Comparison of ENCODE assay signal across 15 mouse cellular contexts in genomic region chr3:101875258-101875920, GRCm38 (mm10). TPM values are rescaled to one million over a fixed set of nuclear protein-coding genes. Genes with fewer than 3 reads are reported as not detected.
A peak's percentile ranks its signal among the peaks of the same experiment; 100 is the strongest.
DNase-seq lines count a peak whose midpoint lies in the region; ATAC-seq and TF ChIP-seq lines count a peak whose summit lies in the region.
"Had no signal": no experiment of that assay in that cellular context is flagged by ENCODE, and none has a peak within 500 bp of the region (broad histone marks: within the 10 kb centered on the region; RNA-seq: fewer than 3 reads in every experiment).

No protein-coding gene starts in this region.

- ATAC-seq in intestine, embryonic 15.5 days: no peak
- ATAC-seq in intestine, postnatal 0 days: no peak
- ATAC-seq in midbrain, embryonic 12.5 days (ENCODE audit: low FRiP score, low read depth): no peak
- no peak for ATAC-seq in heart, embryonic 15.5 days (replicated peaks; ENCODE audit: insufficient number of reproducible peaks, insufficient read depth, low FRiP score, low read depth)
- ATAC-seq in neural tube, embryonic 12.5 days (ENCODE audit: low FRiP score, low read depth): 0 out of 2 replicates have a peak, but pooled peaks have one; percentile 23
- ATAC-seq: Patski had no signal

- no peaks in the 10 kb centered on the region for H3K27me3 ChIP-seq in intestine, embryonic 15.5 days (replicated peaks)
- no peaks in the 10 kb centered on the region for H3K27me3 ChIP-seq in intestine, postnatal 0 days (replicated peaks; ENCODE audit: control insufficient read depth, insufficient read depth, low read length)
- peaks cover 5% of the 10 kb centered on the region; the same call in 1 of the 2 replicates for H3K27me3 ChIP-seq in midbrain, embryonic 12.5 days
- H3K27me3 ChIP-seq in midbrain, embryonic 10.5 days (ENCODE audit: low read depth, poor library complexity, severe bottlenecking): peaks cover 23% of the 10 kb centered on the region
- no peaks in the 10 kb centered on the region for H3K27me3 ChIP-seq in heart, embryonic 15.5 days
- no peaks in the 10 kb centered on the region for H3K27me3 ChIP-seq in neural tube, embryonic 12.5 days (replicated peaks)
- H3K27me3 ChIP-seq: Patski had no signal

- no peak overlapping the region for H3K9ac ChIP-seq in intestine, embryonic 15.5 days
- H3K9ac ChIP-seq in intestine, postnatal 0 days (ENCODE audit: low read depth, low read length): no peak overlapping the region
- H3K9ac ChIP-seq in midbrain, embryonic 12.5 days (replicated peaks): no peak overlapping the region
- H3K9ac ChIP-seq in heart, embryonic 15.5 days: no peak overlapping the region
- no peak overlapping the region for H3K9ac ChIP-seq in neural tube, embryonic 12.5 days

- no peaks in the 10 kb centered on the region for H3K9me3 ChIP-seq in intestine, embryonic 15.5 days
- no peaks in the 10 kb centered on the region for H3K9me3 ChIP-seq in intestine, postnatal 0 days (ENCODE audit: control insufficient read depth)
- H3K9me3 ChIP-seq in midbrain, embryonic 12.5 days: no peaks in the 10 kb centered on the region
- no peaks in the 10 kb centered on the region for H3K9me3 ChIP-seq in midbrain, embryonic 10.5 days (replicated peaks)
- H3K9me3 ChIP-seq in heart, embryonic 15.5 days (replicated peaks): no peaks in the 10 kb centered on the region
- H3K9me3 ChIP-seq in neural tube, embryonic 12.5 days: no peaks in the 10 kb centered on the region

- no peak overlapping the region for H3K4me2 ChIP-seq in intestine, embryonic 15.5 days (replicated peaks)
- no peak overlapping the region for H3K4me2 ChIP-seq in intestine, postnatal 0 days (replicated peaks; ENCODE audit: low read depth)
- H3K4me2 ChIP-seq in midbrain, embryonic 12.5 days (replicated peaks): no peak overlapping the region
- H3K4me2 ChIP-seq in heart, embryonic 15.5 days: no peak overlapping the region
- no peak overlapping the region for H3K4me2 ChIP-seq in neural tube, embryonic 12.5 days (replicated peaks)

- 0 out of 2 replicates have a peak overlapping the region, but pooled peaks have one; percentile 11 for H3K27ac ChIP-seq in intestine, embryonic 15.5 days
- no peak overlapping the region for H3K27ac ChIP-seq in intestine, postnatal 0 days (ENCODE audit: low read depth, low read length)
- peak overlapping the region; percentile 35; the same call in 1 of the 2 replicates for H3K27ac ChIP-seq in midbrain, embryonic 12.5 days (replicated peaks)
- no peak overlapping the region for H3K27ac ChIP-seq in midbrain, embryonic 10.5 days (replicated peaks)
- peak overlapping the region; percentile 77 for H3K27ac ChIP-seq in heart, embryonic 15.5 days
- H3K27ac ChIP-seq in neural tube, embryonic 12.5 days: no peak overlapping the region

- TF ChIP-seq CTCF in intestine, postnatal 0 days (IDR thresholded peaks at IDR 0.05; ENCODE audit: low read depth): no peak

- WGBS in intestine, embryonic 15.5 days: 68% methylated on average over 10 of the region's 10 CpGs
- 78% methylated on average over 10 of the region's 10 CpGs for WGBS in intestine, postnatal 0 days
- WGBS in midbrain, embryonic 12.5 days: 53% methylated on average over 10 of the region's 10 CpGs
- 74% methylated on average over 10 of the region's 10 CpGs for WGBS in midbrain, embryonic 10.5 days
- 76% methylated on average over 10 of the region's 10 CpGs for WGBS in heart, embryonic 15.5 days
- 48% methylated on average over 10 of the region's 10 CpGs for WGBS in neural tube, embryonic 12.5 days

- intact Hi-C loops in left cerebral cortex, postnatal 14 days (cut with DNase I): no loop called here

- no peaks in the 10 kb centered on the region for H3K36me3 ChIP-seq in intestine, embryonic 15.5 days
- peaks cover 15% of the 10 kb centered on the region; the same call in 1 of the 2 replicates for H3K36me3 ChIP-seq in intestine, postnatal 0 days (ENCODE audit: control insufficient read depth, insufficient read depth)
- H3K36me3 ChIP-seq in midbrain, embryonic 12.5 days: 0 out of 2 replicates have a peak, but pooled peaks cover 12% of the 10 kb centered on the region
- H3K36me3 ChIP-seq in midbrain, embryonic 10.5 days: 0 out of 2 replicates have a peak, but pooled peaks cover 4% of the 10 kb centered on the region
- H3K36me3 ChIP-seq in heart, embryonic 15.5 days: peaks cover 9% of the 10 kb centered on the region; the same call in 1 of the 2 replicates
- H3K36me3 ChIP-seq in neural tube, embryonic 12.5 days: peaks cover 17% of the 10 kb centered on the region; the same call in 1 of the 2 replicates

- H3K4me3 ChIP-seq in intestine, embryonic 15.5 days (replicated peaks): no peak overlapping the region
- no peak overlapping the region for H3K4me3 ChIP-seq in intestine, postnatal 0 days (ENCODE audit: low read depth, low read length)
- H3K4me3 ChIP-seq in midbrain, embryonic 12.5 days: no peak overlapping the region
- no peak overlapping the region for H3K4me3 ChIP-seq in midbrain, embryonic 10.5 days
- H3K4me3 ChIP-seq in heart, embryonic 15.5 days: no peak overlapping the region
- no peak overlapping the region for H3K4me3 ChIP-seq in neural tube, embryonic 12.5 days

- no peaks in the 10 kb centered on the region for H3K4me1 ChIP-seq in intestine, embryonic 15.5 days (replicated peaks)
- H3K4me1 ChIP-seq in intestine, postnatal 0 days (replicated peaks; ENCODE audit: control insufficient read depth, insufficient read depth, low read length): no peaks in the 10 kb centered on the region
- peaks cover 14% of the 10 kb centered on the region for H3K4me1 ChIP-seq in midbrain, embryonic 12.5 days
- H3K4me1 ChIP-seq in midbrain, embryonic 10.5 days: peaks cover 26% of the 10 kb centered on the region
- H3K4me1 ChIP-seq in heart, embryonic 15.5 days (replicated peaks): peaks cover 8% of the 10 kb centered on the region
- peaks cover 26% of the 10 kb centered on the region for H3K4me1 ChIP-seq in neural tube, embryonic 12.5 days

- DNase-seq in midbrain, embryonic 10.5 days (ENCODE audit: low spot score): no peak
- DNase-seq in left cerebral cortex, postnatal 14 days (ENCODE audit: low spot score in 2 of 2): no peak
- DNase-seq: adrenal gland, adult 8-10 months; cerebellum, adult 11 months; gastrocnemius, postnatal 14 days; left cerebral cortex, postnatal 4 days; lung, postnatal 10 days; right cerebral cortex, adult 18-20 months; thymus, postnatal 25 days had no signal

RNA-seq across cellular contexts. Expression of gene Mab21l3, which starts 26.6 kb away (rescaled TPM):
- 5.8 and 6.4 TPM in 2 replicates for polyA plus RNA-seq in intestine, embryonic 15.5 days (2015; fragmentation: Nextera tagmentation; extraction: Ambion mirVana)
- 0.16 and 0.17 TPM in 2 replicates for polyA plus RNA-seq in intestine, postnatal 0 days (2015; fragmentation: Nextera tagmentation; extraction: Ambion mirVana)
- 0.32 and 0.48 TPM in 2 replicates for polyA plus RNA-seq in midbrain, embryonic 12.5 days (2016; fragmentation: Nextera tagmentation; extraction: Ambion mirVana)
- 0.43 and 0.60 TPM in 2 replicates for polyA plus RNA-seq in midbrain, embryonic 10.5 days (2016; fragmentation: Nextera tagmentation; extraction: Ambion mirVana)
- polyA plus RNA-seq in heart, embryonic 15.5 days (2015; fragmentation: Nextera tagmentation; extraction: Ambion mirVana): 0.14 and 0.39 TPM in 2 replicates
- 0.40 and 0.77 TPM in 2 replicates for polyA plus RNA-seq in neural tube, embryonic 12.5 days (2016; fragmentation: Nextera tagmentation; extraction: Ambion mirVana)
- under 1 TPM in 1 of 2 experiments, not detected in 1; 0.20 TPM for total RNA-seq in left cerebral cortex, postnatal 14 days (2021)
- total RNA-seq: gastrocnemius, postnatal 14 days had no signal

RNA-seq across cellular contexts. Expression of gene Slc22a15, which starts 48.9 kb away (rescaled TPM):
- polyA plus RNA-seq in intestine, embryonic 15.5 days (2015; fragmentation: Nextera tagmentation; extraction: Ambion mirVana): 6.5 and 6.6 TPM in 2 replicates
- 5.2 and 5.3 TPM in 2 replicates for polyA plus RNA-seq in intestine, postnatal 0 days (2015; fragmentation: Nextera tagmentation; extraction: Ambion mirVana)
- 8.2 and 9.0 TPM in 2 replicates for polyA plus RNA-seq in midbrain, embryonic 12.5 days (2016; fragmentation: Nextera tagmentation; extraction: Ambion mirVana)
- 3.7 and 5.0 TPM in 2 replicates for polyA plus RNA-seq in midbrain, embryonic 10.5 days (2016; fragmentation: Nextera tagmentation; extraction: Ambion mirVana)
- polyA plus RNA-seq in heart, embryonic 15.5 days (2015; fragmentation: Nextera tagmentation; extraction: Ambion mirVana): 4.1 and 4.4 TPM in 2 replicates
- 8.9 and 10.4 TPM in 2 replicates for polyA plus RNA-seq in neural tube, embryonic 12.5 days (2016; fragmentation: Nextera tagmentation; extraction: Ambion mirVana)
- 1 to 10 TPM; 8.3 to 9.3 TPM for total RNA-seq in left cerebral cortex, postnatal 14 days (2021)

Comparison
In these comparisons a context has a peak if more than half of its experiments do, and no peak if none do; other contexts are left out.
1. H3K27ac ChIP-seq: peak in intestine, embryonic 15.5 days (single experiment), midbrain, embryonic 12.5 days (single experiment) and heart, embryonic 15.5 days (single experiment); none in intestine, postnatal 0 days (single experiment), midbrain, embryonic 10.5 days (single experiment) and neural tube, embryonic 12.5 days (single experiment).